ENCODE assay signal across 27 mouse cellular contexts in genomic region chr5:74042796-74043340, GRCm38 (mm10). TPM values are rescaled to one million over a fixed set of nuclear protein-coding genes. Genes with fewer than 3 reads are reported as not detected.
A peak's percentile ranks its signal among the peaks of the same experiment; 100 is the strongest.
DNase-seq lines count a peak whose midpoint lies in the region; ATAC-seq and TF ChIP-seq lines count a peak whose summit lies in the region.
"Had no signal": no experiment of that assay in that cellular context is flagged by ENCODE, and none has a peak within 500 bp of the region (broad histone marks: within the 10 kb centered on the region; RNA-seq: fewer than 3 reads in every experiment).

No protein-coding gene starts in this region.

- H3K27me3 ChIP-seq in lung, embryonic 16.5 days (ENCODE audit: control insufficient read depth, insufficient read depth, low read depth, low read length) = no peaks in the 10 kb centered on the region
- no peaks in the 10 kb centered on the region for H3K27me3 ChIP-seq in MEL (ENCODE audit: control insufficient read depth in 1 of 2, insufficient read depth in 2 of 2, low read length in 2 of 2)
- no peaks in the 10 kb centered on the region for H3K27me3 ChIP-seq in embryonic facial prominence, embryonic 15.5 days
- H3K27me3 ChIP-seq: heart, embryonic 13.5 days; midbrain, embryonic 12.5 days; neural tube, embryonic 13.5 days had no signal

- H3K4me3 ChIP-seq in lung, embryonic 16.5 days (ENCODE audit: low read length) = no peak overlapping the region
- no peak overlapping the region for H3K4me3 ChIP-seq in MEL (ENCODE audit: control insufficient read depth in 1 of 2, insufficient read depth in 1 of 2, low read depth in 2 of 2, low read length in 2 of 2)
- no peak overlapping the region for H3K4me3 ChIP-seq in embryonic facial prominence, embryonic 15.5 days (replicated peaks)
- H3K4me3 ChIP-seq: heart, embryonic 13.5 days; midbrain, embryonic 12.5 days; neural tube, embryonic 13.5 days had no signal

- no peak for TF ChIP-seq CTCF in MEL (IDR thresholded peaks at IDR 0.05 in 2 of 3, conservative IDR thresholded peaks at IDR 0.05 in 1 of 3; ENCODE audit: control insufficient read depth in 1 of 3, insufficient read depth in 1 of 3, low read depth in 2 of 3, low read length in 3 of 3, poor library complexity in 1 of 3, severe bottlenecking in 1 of 3)

- no peak overlapping the region for H3K9ac ChIP-seq in lung, embryonic 16.5 days (ENCODE audit: low read length)
- H3K9ac ChIP-seq in MEL (ENCODE audit: control insufficient read depth, low read depth, low read length, poor library complexity, severe bottlenecking) = no peak overlapping the region
- no peak overlapping the region for H3K9ac ChIP-seq in embryonic facial prominence, embryonic 15.5 days
- H3K9ac ChIP-seq: heart, embryonic 13.5 days; hindbrain, embryonic 14.5 days; liver, embryonic 14.5 days; lung, embryonic 14.5 days; midbrain, embryonic 12.5 days; neural tube, embryonic 13.5 days had no signal

- no peak overlapping the region for H3K4me2 ChIP-seq in lung, embryonic 16.5 days (ENCODE audit: low read depth, low read length)
- H3K4me2 ChIP-seq in embryonic facial prominence, embryonic 15.5 days (replicated peaks) = no peak overlapping the region
- H3K4me2 ChIP-seq: heart, embryonic 13.5 days; hindbrain, embryonic 14.5 days; lung, embryonic 14.5 days; midbrain, embryonic 12.5 days; neural tube, embryonic 13.5 days had no signal

- no peak for TF ChIP-seq RAD21 in MEL (IDR thresholded peaks at IDR 0.05; ENCODE audit: low read depth, low read length)

- peaks cover 2% of the 10 kb centered on the region; the same call in 1 of the 2 replicates for H3K79me2 ChIP-seq in MEL (ENCODE audit: control insufficient read depth, insufficient read depth, low read length, poor library complexity)

- WGBS in lung, embryonic 16.5 days = 61% methylated on average over 6 of the region's 6 CpGs
- WGBS in embryonic facial prominence, embryonic 15.5 days = 42% methylated on average over 6 of the region's 6 CpGs

- no peaks in the 10 kb centered on the region for H3K9me3 ChIP-seq in lung, embryonic 16.5 days (ENCODE audit: control insufficient read depth, low read length)
- no peaks in the 10 kb centered on the region for H3K9me3 ChIP-seq in MEL (replicated peaks; ENCODE audit: insufficient read depth, low read length)
- no peaks in the 10 kb centered on the region for H3K9me3 ChIP-seq in embryonic facial prominence, embryonic 15.5 days (replicated peaks)
- H3K9me3 ChIP-seq: heart, embryonic 13.5 days; midbrain, embryonic 12.5 days; neural tube, embryonic 13.5 days had no signal

- TF ChIP-seq EP300 in MEL (IDR thresholded peaks at IDR 0.05; ENCODE audit: low read depth in 1 of 2, low read length in 2 of 2) = no peak

- peaks cover 5% of the 10 kb centered on the region; the same call in 1 of the 2 replicates for H3K4me1 ChIP-seq in lung, embryonic 16.5 days (replicated peaks; ENCODE audit: control insufficient read depth, insufficient read depth, low read length)
- H3K4me1 ChIP-seq in MEL (ENCODE audit: control insufficient read depth in 1 of 2, insufficient read depth in 2 of 2, low read length in 2 of 2) = no peaks in the 10 kb centered on the region
- H3K4me1 ChIP-seq in embryonic facial prominence, embryonic 15.5 days = peaks cover 22% of the 10 kb centered on the region

- H3K36me3 ChIP-seq in lung, embryonic 16.5 days (ENCODE audit: control insufficient read depth, insufficient read depth, low read length) = peaks cover 1% of the 10 kb centered on the region; the same call in 1 of the 2 replicates
- H3K36me3 ChIP-seq in MEL (ENCODE audit: control insufficient read depth in 1 of 2, insufficient read depth in 2 of 2, low read length in 2 of 2) = no peaks in the 10 kb centered on the region; a peak in 2 of 4 replicates
- H3K36me3 ChIP-seq in embryonic facial prominence, embryonic 15.5 days = peaks cover 3% of the 10 kb centered on the region; the same call in 1 of the 2 replicates
- H3K36me3 ChIP-seq: midbrain, embryonic 12.5 days; neural tube, embryonic 13.5 days had no signal

- no peak for TF ChIP-seq POLR2A in MEL (IDR thresholded peaks at IDR 0.05; ENCODE audit: control insufficient read depth in 1 of 2, insufficient read depth in 1 of 2, low read depth in 1 of 2, low read length in 2 of 2, poor library complexity in 1 of 2)

- no peak overlapping the region for H3K27ac ChIP-seq in lung, embryonic 16.5 days (ENCODE audit: low read length)
- no peak overlapping the region for H3K27ac ChIP-seq in MEL (ENCODE audit: control insufficient read depth, low read depth, low read length)
- 0 out of 2 replicates have a peak overlapping the region, but pooled peaks have one; percentile 39 for H3K27ac ChIP-seq in embryonic facial prominence, embryonic 15.5 days (replicated peaks)
- H3K27ac ChIP-seq: heart, embryonic 13.5 days; hindbrain, embryonic 14.5 days; liver, embryonic 14.5 days; midbrain, embryonic 12.5 days; neural tube, embryonic 13.5 days had no signal

- ATAC-seq in lung, embryonic 16.5 days (ENCODE audit: low read depth) = peak; percentile 46
- no peak for ATAC-seq in embryonic facial prominence, embryonic 15.5 days (ENCODE audit: insufficient number of reproducible peaks, low FRiP score, low TSS enrichment, low read depth)
- ATAC-seq: forebrain, embryonic 14.5 days; intestine, postnatal 0 days had no signal

- no peak for DNase-seq in lung, postnatal 25 days (ENCODE audit: low spot score)
- DNase-seq in 416B (ENCODE audit: low read depth) = peak; percentile 50
- peak; percentile 13 for DNase-seq in MEL (ENCODE audit: low read depth, low spot score)
- DNase-seq in gastrocnemius, postnatal 10 days = no peak
- no peak for DNase-seq in cerebellum, adult 8-10 months
- DNase-seq: adrenal gland, adult 2 months; cerebellum, adult 9-10 months; cerebellum, postnatal 36 days; embryo, embryonic 11 days; gastrocnemius, postnatal 25 days; heart, postnatal 10 days; kidney, adult 9 months; kidney, postnatal 10 days; layer of hippocampus, adult 9-11 months; liver; lung, embryonic 14.5 days; thymus, adult 2 months; thymus, postnatal 36 days had no signal

TF ChIP-seq in MEL, 35 proteins besides CTCF, POLR2A, EP300 and RAD21:
- TF ChIP-seq HCFC1 (IDR thresholded peaks at IDR 0.05; ENCODE audit: low read depth, low read length) (peak; percentile 80), TBP (IDR thresholded peaks at IDR 0.05; ENCODE audit: low read depth, low read length) (no peak), CHD2 (IDR thresholded peaks at IDR 0.05; ENCODE audit: low read length) (no peak), MEF2A (IDR thresholded peaks at IDR 0.05; ENCODE audit: extremely low read depth, insufficient replicate concordance, low read depth, low read length, poor library complexity, severe bottlenecking) (no peak)

RNA-seq across cellular contexts. Expression of gene Usp46, which starts 25.4 kb away (rescaled TPM):
- polyA plus RNA-seq in lung, embryonic 16.5 days (2015; fragmentation: Nextera tagmentation; extraction: Ambion mirVana) = 50.7 and 52.3 TPM in 2 replicates
- total RNA-seq in MEL (2012; rRNA removed) = 12.9 and 14.5 TPM in 2 replicates
- 10 to 100 TPM in 1 of 2 experiments, not detected in 1; 23.6 TPM for polyA plus RNA-seq in MEL (2012; ENCODE audit: insufficient read depth in 1 of 2, insufficient read length in 2 of 2, low read depth in 1 of 2, low replicate concordance in 2 of 2, missing spikeins in 1 of 2)
- polyA plus RNA-seq in embryonic facial prominence, embryonic 15.5 days (2015; fragmentation: Nextera tagmentation; extraction: Ambion mirVana) = 27.2 and 30.3 TPM in 2 replicates
- 10 to 100 TPM; 21.7 to 21.8 TPM for total RNA-seq in gastrocnemius, postnatal 10 days (2021)

Comparison
In these comparisons a context has a peak if more than half of its experiments do, and no peak if none do; other contexts are left out.
1. DNase-seq: peak in 416B (single experiment) and MEL (single experiment); none in lung, postnatal 25 days (single experiment), gastrocnemius, postnatal 10 days (single experiment) and cerebellum, adult 8-10 months (single experiment).